Mouse (Mus musculus) CH12.LX (cell line): ENCODE measurements around the gene Olfr533.

Experiments
- CHD2 ChIP-seq: IDR thresholded peaks from 2 replicates; pipeline ENCODE4 v1.6.1; 2011; ENCODE audit warnings: low read length, improper control_type of control experiment
- CTCF ChIP-seq, 2 experiments: IDR thresholded peaks in 1 of 2; conservative IDR thresholded peaks in 1 of 2; 2 replicates each; pipeline ENCODE4 v1.5.1; 2011 to 2012; ENCODE audit warnings: low read depth in 2 of 2, low read length in 2 of 2, improper control_type of control experiment in 1 of 2, inconsistent platforms in 1 of 2, mild to moderate bottlenecking in 1 of 2, moderate library complexity in 1 of 2
- E2F4 ChIP-seq: IDR thresholded peaks from 2 replicates; pipeline ENCODE4 v1.6.1; 2011; ENCODE audit warnings: low read depth, low read length, improper control_type of control experiment; ENCODE audit not compliant: insufficient replicate concordance
- JUN ChIP-seq: IDR thresholded peaks from 2 replicates; pipeline ENCODE4 v1.6.1; 2011; ENCODE audit warnings: low read depth, mild to moderate bottlenecking, low read length, improper control_type of control experiment, moderate library complexity; ENCODE audit not compliant: insufficient read depth
- MAFK ChIP-seq: IDR thresholded peaks from 2 replicates; pipeline ENCODE4 v1.6.1; 2011; ENCODE audit warnings: low read length, improper control_type of control experiment; ENCODE audit not compliant: insufficient replicate concordance
- MAZ ChIP-seq: IDR thresholded peaks from 2 replicates; pipeline ENCODE4 v1.6.1; 2012; ENCODE audit warnings: low read depth, mild to moderate bottlenecking, inconsistent platforms, low read length, improper control_type of control experiment, moderate library complexity
- MEF2A ChIP-seq: IDR thresholded peaks from 2 replicates; pipeline ENCODE4 v1.6.1; 2014; ENCODE audit warnings: low read depth, mild to moderate bottlenecking, inconsistent platforms, low read length, improper control_type of control experiment, borderline replicate concordance
- PAX5 ChIP-seq: IDR thresholded peaks from 2 replicates; pipeline ENCODE4 v1.6.1; 2012; ENCODE audit warnings: low read length, inconsistent platforms, mixed read lengths
- POLR2A ChIP-seq: IDR thresholded peaks from 2 replicates; pipeline ENCODE4 v1.6.1; 2011; ENCODE audit warnings: low read depth, mild to moderate bottlenecking, improper control_type of control experiment, low read length
- RAD21 ChIP-seq: IDR thresholded peaks from 2 replicates; pipeline ENCODE4 v1.6.1; 2011; ENCODE audit warnings: low read depth, mild to moderate bottlenecking, low read length, improper control_type of control experiment, moderate library complexity
- USF1 ChIP-seq: IDR thresholded peaks from 2 replicates; pipeline ENCODE4 v1.6.1; 2014; ENCODE audit warnings: low read depth, mild to moderate bottlenecking, inconsistent platforms, low read length, improper control_type of control experiment
- ZC3H11A ChIP-seq: IDR thresholded peaks from 2 replicates; pipeline ENCODE4 v1.6.1; 2012; ENCODE audit warnings: low read depth, mild to moderate bottlenecking, inconsistent platforms, low read length, improper control_type of control experiment
- ZNF384 ChIP-seq: IDR thresholded peaks from 2 replicates; pipeline ENCODE4 v1.6.1; 2012; ENCODE audit warnings: low read depth, low read length, improper control_type of control experiment, inconsistent platforms

DNA sequence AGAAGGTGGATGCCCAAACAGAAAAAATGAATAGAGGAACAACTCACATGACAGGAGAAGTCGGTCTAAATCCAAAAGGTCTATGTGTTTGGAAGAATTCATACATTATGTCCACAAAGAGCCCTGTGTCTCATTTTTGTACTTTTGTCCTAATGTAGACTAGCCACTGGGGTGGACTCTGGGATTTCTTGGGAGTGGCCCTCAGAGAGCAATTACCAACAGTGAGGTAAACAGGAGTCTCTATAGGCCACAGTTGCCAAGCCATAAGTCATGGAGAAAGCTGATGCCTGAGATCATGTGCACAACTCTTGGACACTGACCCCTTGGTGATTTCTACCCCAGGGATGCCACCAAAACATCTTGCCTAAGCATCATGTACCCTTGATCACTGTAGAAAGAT, 41.6 kb upstream of the Olfr533 start, which contains the start of gene Olfr532:
- TF ChIP-seq POLR2A: no peak
- no peak for TF ChIP-seq CTCF (conservative IDR thresholded peaks at IDR 0.05 in 1 of 2, IDR thresholded peaks at IDR 0.05 in 1 of 2; ENCODE audit: low read depth in 2 of 2, low read length in 2 of 2)
- no peak for TF ChIP-seq MAZ
- no peak for TF ChIP-seq PAX5
- TF ChIP-seq USF1: no peak
- TF ChIP-seq E2F4: no peak
- no peak for TF ChIP-seq CHD2
- no peak for TF ChIP-seq RAD21
- no peak for TF ChIP-seq ZC3H11A
- TF ChIP-seq MEF2A: no peak
- no peak for TF ChIP-seq ZNF384
- TF ChIP-seq MAFK: no peak
- no peak for TF ChIP-seq JUN
